Mouse (Mus musculus): ENCODE results near the gene Dph5.
A peak's percentile ranks its signal among the peaks of the same experiment; 100 is the strongest.

Gene Dph5

DNA sequence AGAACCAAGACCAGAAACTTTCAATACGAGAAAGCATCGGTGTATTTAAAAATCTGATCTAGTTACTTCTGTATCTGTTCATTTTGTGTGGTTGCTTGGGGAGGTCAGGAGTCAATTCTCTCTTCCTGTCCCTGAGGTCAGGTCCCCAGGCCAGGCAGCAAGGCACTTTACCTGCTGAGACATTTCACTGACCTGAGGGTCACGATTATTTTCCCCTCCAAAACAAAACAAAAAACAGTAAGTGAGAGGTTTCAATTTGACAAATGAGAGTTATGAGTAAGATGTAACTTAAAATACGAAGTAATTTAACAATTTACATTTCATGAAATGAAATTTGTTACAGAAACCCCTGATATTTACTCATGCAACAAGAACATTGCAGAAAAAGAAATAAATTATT is 64.7 kb downstream of the Dph5 start:
- DNase-seq (ENCODE audit: low spot score): no peak

GRCm38 (mm10) chr3:115953088-115953487 is 65.5 kb downstream of the Dph5 start:
- DNase-seq (ENCODE audit: low spot score): no peak

GRCm38 (mm10) chr3:115957223-115957622 is 69.6 kb downstream of the Dph5 start:
- DNase-seq (ENCODE audit: low spot score): no peak

DNA sequence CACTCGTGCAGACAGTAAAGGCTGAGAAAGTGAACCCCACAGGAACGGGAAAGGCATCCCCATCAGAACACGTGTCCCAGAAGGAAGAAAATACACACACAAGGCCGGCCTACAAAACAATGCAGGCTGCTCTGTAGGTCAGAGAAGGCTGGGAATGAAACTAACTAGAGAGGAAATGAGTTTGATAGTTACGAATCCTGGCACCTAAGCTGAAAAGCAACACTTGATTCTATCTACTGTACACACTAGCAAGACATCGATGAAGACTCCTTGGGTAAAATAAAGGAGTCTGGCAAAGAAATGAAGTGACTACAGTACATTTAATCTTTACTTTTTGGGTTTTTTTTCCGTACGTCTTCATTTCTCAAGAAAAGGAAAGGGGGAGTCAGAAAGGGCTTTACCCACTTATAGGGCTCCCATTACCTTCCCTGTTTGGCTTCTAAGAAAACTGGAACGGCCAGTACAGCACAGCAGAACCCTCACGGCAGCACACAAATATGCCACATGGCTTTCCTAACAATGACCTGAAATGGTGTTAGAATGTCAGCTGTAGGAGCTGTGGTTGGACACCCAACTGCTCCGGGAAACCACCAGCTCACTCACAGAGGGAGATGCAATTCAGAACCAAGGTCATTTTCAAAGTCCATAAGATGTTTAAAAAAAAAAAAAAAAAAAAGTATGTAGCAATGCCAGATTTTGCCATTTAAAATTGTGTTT is 73.8 kb downstream of the Dph5 start:
- DNase-seq (ENCODE audit: low spot score): no peak

- DNase-seq (ENCODE audit: low spot score): no peak
Observed at GRCm38 (mm10) chr3:115962028-115962415, 74.4 kb downstream of the Dph5 start.

DNA sequence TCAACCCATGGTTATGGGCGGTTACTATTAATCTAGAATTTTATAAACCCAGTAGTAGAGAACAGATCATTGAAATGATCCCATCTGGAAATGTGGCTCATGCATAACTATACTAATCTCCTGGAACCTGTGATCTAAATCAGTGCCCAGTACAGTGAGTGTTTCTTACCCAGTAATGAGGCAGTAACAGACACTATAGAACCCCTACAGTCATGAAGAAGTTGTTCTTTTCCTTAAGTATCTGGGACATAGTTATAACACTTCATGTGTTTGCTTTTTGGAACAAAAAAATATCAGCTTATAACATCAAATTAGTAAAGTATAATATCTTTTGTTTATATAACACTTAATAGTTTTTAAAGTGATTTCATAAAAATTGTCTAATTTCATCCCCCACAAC is 76.0 kb downstream of the Dph5 start:
- no peak for DNase-seq (ENCODE audit: low spot score)

- DNase-seq (ENCODE audit: low spot score): no peak
Observed at GRCm38 (mm10) chr3:115964071-115964470, 76.4 kb downstream of the Dph5 start.

GRCm38 (mm10) chr3:115968745-115969530 is 81.3 kb downstream of the Dph5 start:
- DNase-seq (ENCODE audit: low spot score): no peak

DNA sequence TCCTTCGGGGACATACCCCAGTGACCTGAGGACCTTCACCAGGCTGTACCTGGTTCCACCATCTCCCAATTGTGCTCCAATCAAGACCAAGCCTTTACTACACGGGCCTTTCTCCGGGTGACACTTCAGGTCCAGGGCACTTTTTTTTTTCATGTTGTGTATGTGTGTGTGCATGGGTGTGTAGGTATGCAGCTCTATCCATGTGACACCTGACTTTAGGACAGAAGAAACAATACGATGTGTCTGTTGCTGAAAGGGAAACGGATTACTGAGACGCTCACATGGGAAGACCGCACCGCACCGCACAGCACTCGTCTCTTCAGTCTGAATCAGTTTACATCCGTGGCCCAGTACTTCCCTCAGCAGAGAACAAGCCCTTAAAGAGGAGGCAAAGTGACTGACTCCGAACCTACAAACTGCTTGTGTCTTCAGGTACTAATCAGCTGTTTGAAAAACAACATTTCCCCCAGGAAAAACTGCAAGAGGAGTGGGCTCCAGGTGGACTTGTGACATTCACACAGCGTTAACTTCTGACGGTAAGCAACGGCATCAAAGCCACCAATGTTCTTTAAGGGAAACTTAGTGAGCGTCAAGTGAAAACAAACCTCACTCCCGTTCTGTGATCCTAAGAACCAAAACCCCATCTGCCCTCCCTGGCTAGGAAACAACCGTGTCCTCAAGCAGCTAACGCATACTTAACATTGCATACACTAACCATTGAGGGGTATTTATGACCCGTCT is 83.6 kb downstream of the Dph5 start:
- no peak for DNase-seq (ENCODE audit: low spot score)

DNA sequence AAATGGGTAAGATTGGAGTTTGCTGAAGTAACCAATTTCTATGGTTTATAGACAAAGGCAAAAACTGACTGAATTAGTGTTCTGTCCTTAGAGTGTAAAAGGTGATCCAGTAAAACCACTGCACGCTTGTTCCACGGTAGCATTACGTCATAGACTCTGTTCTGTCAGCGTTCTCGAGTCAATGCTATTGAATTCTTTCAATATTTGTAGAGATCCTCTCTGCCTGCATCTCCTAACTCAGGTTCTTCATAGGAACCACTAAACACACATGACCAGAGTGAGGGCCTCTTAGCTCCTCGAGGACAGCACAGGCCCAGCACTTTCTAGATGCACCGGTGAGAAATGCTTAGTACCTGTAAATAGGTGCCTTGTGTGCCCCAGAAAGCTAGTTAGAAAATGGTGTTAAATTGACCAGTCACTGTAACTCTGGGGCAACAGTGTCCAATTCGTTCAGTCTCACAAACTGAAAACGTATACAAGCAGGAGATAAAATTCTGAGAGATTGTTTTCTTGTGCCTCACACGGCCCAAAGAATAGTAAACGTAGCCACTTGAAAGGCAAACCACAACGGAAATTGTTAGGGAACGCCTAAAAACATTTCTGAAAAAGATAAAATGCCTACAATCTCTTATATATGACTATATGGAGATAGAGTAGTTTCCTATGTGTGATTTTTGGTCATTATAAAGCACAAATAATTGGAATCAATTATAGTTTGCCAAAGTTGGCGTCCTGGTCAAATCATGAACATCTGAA is 84.4 kb downstream of the Dph5 start:
- DNase-seq (ENCODE audit: low spot score): no peak

- DNase-seq (ENCODE audit: low spot score): no peak
Observed at GRCm38 (mm10) chr3:115974228-115974627, 86.6 kb downstream of the Dph5 start.

GRCm38 (mm10) chr3:115974995-115975394 is 87.4 kb downstream of the Dph5 start:
- no peak for DNase-seq (ENCODE audit: low spot score)

DNA sequence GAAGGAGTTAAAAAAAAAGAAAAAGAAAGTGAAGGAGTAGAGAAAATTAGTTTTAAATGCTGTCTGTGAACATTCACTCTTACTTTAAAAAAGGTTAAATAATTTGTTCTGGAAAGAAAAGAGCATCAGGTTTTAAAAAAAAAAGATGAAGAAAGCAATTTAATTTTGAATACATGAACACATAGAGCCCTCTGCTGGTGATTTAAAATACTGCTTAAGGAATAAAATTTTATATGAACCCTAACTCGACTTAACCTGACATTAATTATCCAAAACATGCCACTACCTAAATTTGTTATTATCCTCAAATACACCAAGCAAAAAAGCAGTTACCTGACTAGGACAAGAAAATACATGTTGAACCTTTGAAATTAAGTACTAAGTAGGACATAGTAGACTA is 91.4 kb downstream of the Dph5 start:
- peak; percentile 50 for DNase-seq (ENCODE audit: low spot score)

DNA sequence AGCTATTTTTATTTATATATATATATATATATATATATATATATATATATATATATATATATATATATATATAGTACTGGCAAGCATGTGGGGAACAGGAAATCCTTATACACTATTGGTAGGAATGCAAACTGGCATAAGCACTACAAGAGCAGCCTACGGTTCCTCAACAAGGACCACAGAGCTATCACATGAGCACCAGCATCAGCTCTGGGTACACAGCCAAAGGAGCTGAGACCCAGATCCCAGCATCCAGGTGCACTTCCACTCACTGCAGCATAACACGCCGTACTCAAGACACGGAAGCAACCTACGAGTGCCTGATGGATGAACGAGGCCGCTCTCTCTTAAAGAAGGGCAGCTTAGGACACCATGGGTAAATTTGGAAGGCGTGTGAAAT is 95.6 kb downstream of the Dph5 start:
- no peak for DNase-seq (ENCODE audit: low spot score)
